Mouse (Mus musculus): ENCODE measurements around the gene Cd9.

Gene Cd9

GRCm38 (mm10) chr6:125434735-125435518, 59.7 kb downstream of the Cd9 start:
- DNase-seq (ENCODE audit: low read depth, low spot score), result no peak

- peak; percentile 57 for DNase-seq (ENCODE audit: low read depth, low spot score)
These were observed 60.7 kb downstream of the Cd9 start for GRCm38 (mm10) chr6:125433704-125434447.

- no peak for DNase-seq (ENCODE audit: low read depth, low spot score)
These were observed 61.3 kb downstream of the Cd9 start for GRCm38 (mm10) chr6:125433257-125433656.

GRCm38 (mm10) chr6:125432522-125432921, 62.1 kb downstream of the Cd9 start:
- no peak for DNase-seq (ENCODE audit: low read depth, low spot score)

GRCm38 (mm10) chr6:125430982-125431381, 63.6 kb downstream of the Cd9 start:
- no peak for DNase-seq (ENCODE audit: low read depth, low spot score)

GRCm38 (mm10) chr6:125430358-125430958, 64.1 kb downstream of the Cd9 start:
- DNase-seq (ENCODE audit: low read depth, low spot score), result no peak

GRCm38 (mm10) chr6:125429741-125430140, 64.8 kb downstream of the Cd9 start:
- DNase-seq (ENCODE audit: low read depth, low spot score), result no peak

- DNase-seq (ENCODE audit: low read depth, low spot score), result peak; percentile 89
These were observed 67.9 kb downstream of the Cd9 start for GRCm38 (mm10) chr6:125426383-125427360.

GRCm38 (mm10) chr6:125425205-125426090, 69.1 kb downstream of the Cd9 start:
- peak; percentile 69 for DNase-seq (ENCODE audit: low read depth, low spot score)

GRCm38 (mm10) chr6:125424156-125424555, 70.4 kb downstream of the Cd9 start:
- no peak for DNase-seq (ENCODE audit: low read depth, low spot score)

GRCm38 (mm10) chr6:125423507-125423906, 71.1 kb downstream of the Cd9 start:
- DNase-seq (ENCODE audit: low read depth, low spot score), result no peak

GRCm38 (mm10) chr6:125423099-125423498, 71.5 kb downstream of the Cd9 start:
- no peak for DNase-seq (ENCODE audit: low read depth, low spot score)

GRCm38 (mm10) chr6:125422051-125422822, 72.4 kb downstream of the Cd9 start:
- DNase-seq (ENCODE audit: low read depth, low spot score), result peak; percentile 92

- no peak for DNase-seq (ENCODE audit: low read depth, low spot score)
These were observed 74.0 kb downstream of the Cd9 start for GRCm38 (mm10) chr6:125420458-125421063.

- DNase-seq (ENCODE audit: low read depth, low spot score), result peak; percentile 89
These were observed 75.8 kb downstream of the Cd9 start for GRCm38 (mm10) chr6:125418744-125419143.

GRCm38 (mm10) chr6:125413326-125413725, 81.3 kb downstream of the Cd9 start:
- DNase-seq (ENCODE audit: low read depth, low spot score), result no peak

- no peak for DNase-seq (ENCODE audit: low read depth, low spot score)
These were observed 82.9 kb downstream of the Cd9 start for GRCm38 (mm10) chr6:125411661-125412060.

- DNase-seq (ENCODE audit: low read depth, low spot score), result no peak
These were observed 83.5 kb downstream of the Cd9 start for GRCm38 (mm10) chr6:125410995-125411547.

- no peak for DNase-seq (ENCODE audit: low read depth, low spot score)
These were observed 84.0 kb downstream of the Cd9 start for GRCm38 (mm10) chr6:125410551-125410950.

Measured in CD4-positive, CD25-positive, alpha-beta regulatory T cell, adult 2 months (primary cell).